Mouse (Mus musculus) 3T3-L1 (cell line): ENCODE measurements around the gene Tm9sf3.

Experiments
- DNase-seq: peaks from one replicate; pipeline ENCODE4 v3.0.0-alpha.2; 2015; ENCODE audit warnings: low read depth, low spot score

Gene Tm9sf3

GRCm38 (mm10) chr19:41262712-41263629 lies 826 bp downstream of the Tm9sf3 start:
- peak; percentile 74 for DNase-seq

- DNase-seq, result no peak
These were observed 3.1 kb downstream of the Tm9sf3 start for GRCm38 (mm10) chr19:41260736-41261135.

GRCm38 (mm10) chr19:41259256-41259655 lies 4.5 kb downstream of the Tm9sf3 start:
- no peak for DNase-seq

- peak; percentile 78 for DNase-seq
These were observed 5.1 kb downstream of the Tm9sf3 start for GRCm38 (mm10) chr19:41258707-41259106.

- no peak for DNase-seq
These were observed 9.2 kb downstream of the Tm9sf3 start for GRCm38 (mm10) chr19:41254584-41254983.

- peak; percentile 76 for DNase-seq
These were observed 14.8 kb downstream of the Tm9sf3 start for GRCm38 (mm10) chr19:41248968-41249367.

GRCm38 (mm10) chr19:41248271-41248670 lies 15.5 kb downstream of the Tm9sf3 start:
- DNase-seq, result peak; percentile 69

- DNase-seq, result no peak
These were observed 17.5 kb downstream of the Tm9sf3 start for GRCm38 (mm10) chr19:41246271-41246670.

- peak; percentile 76 for DNase-seq
These were observed 19.2 kb downstream of the Tm9sf3 start for GRCm38 (mm10) chr19:41244581-41244980.

GRCm38 (mm10) chr19:41241997-41242396 lies 21.8 kb downstream of the Tm9sf3 start:
- DNase-seq, result no peak

- DNase-seq, result no peak
These were observed 30.1 kb downstream of the Tm9sf3 start for GRCm38 (mm10) chr19:41233698-41234097.

- DNase-seq, result no peak
These were observed 55.5 kb downstream of the Tm9sf3 start for GRCm38 (mm10) chr19:41208326-41208725.

GRCm38 (mm10) chr19:41206811-41207344 lies 56.9 kb downstream of the Tm9sf3 start, which contains the start of gene Tll2:
Gene Tll2 (minus strand): TSS chr19:41206835.
- no peak for DNase-seq

- no peak for DNase-seq
These were observed 57.6 kb downstream of the Tm9sf3 start for GRCm38 (mm10) chr19:41206041-41206810.

- peak; percentile 53 for DNase-seq
These were observed 59.4 kb downstream of the Tm9sf3 start for GRCm38 (mm10) chr19:41204159-41205081.

GRCm38 (mm10) chr19:41197606-41198005 lies 66.2 kb downstream of the Tm9sf3 start:
- DNase-seq, result no peak

- no peak for DNase-seq
These were observed 70.4 kb downstream of the Tm9sf3 start for GRCm38 (mm10) chr19:41193379-41193778.

GRCm38 (mm10) chr19:41192953-41193352 lies 70.8 kb downstream of the Tm9sf3 start:
- DNase-seq, result no peak

GRCm38 (mm10) chr19:41191724-41192123 lies 72.1 kb downstream of the Tm9sf3 start:
- peak; percentile 28 for DNase-seq

- no peak for DNase-seq
These were observed 72.8 kb downstream of the Tm9sf3 start for GRCm38 (mm10) chr19:41190876-41191434.

GRCm38 (mm10) chr19:41177331-41177730 lies 86.5 kb downstream of the Tm9sf3 start:
- no peak for DNase-seq
